Mouse (Mus musculus) CH12.LX (cell line): ENCODE data around the gene Dmxl2. TPM values are rescaled to one million over a fixed set of nuclear protein-coding genes. Genes with fewer than 3 reads are reported as not detected.
A peak's percentile ranks its signal among the peaks of the same experiment; 100 is the strongest.

ENCODE experiments used
- DNase-seq: peaks from one replicate; pipeline ENCODE4 v3.0.0-alpha.2; 2013; ENCODE audit errors: extremely low read depth
- H3K27ac ChIP-seq: 2 replicates; pipeline ENCODE4 v1.5.1; 2012; ENCODE audit warnings: low read depth, mild to moderate bottlenecking, control low read depth, moderate library complexity; ENCODE audit not compliant: insufficient read depth
- H3K27me3 ChIP-seq: replicated peaks from 2 replicates; pipeline ENCODE3; 2012; ENCODE audit warnings: inconsistent platforms
- H3K36me3 ChIP-seq, 2 experiments: replicated peaks in 1 of 2; 2 replicates each; pipeline versions ENCODE3 to v1.6.1; 2012; ENCODE audit warnings: inconsistent platforms in 1 of 2, low read length in 1 of 2, mild to moderate bottlenecking in 1 of 2, mixed read lengths in 1 of 2, moderate library complexity in 1 of 2; ENCODE audit not compliant: control insufficient read depth in 1 of 2, insufficient read depth in 1 of 2
- H3K4me1 ChIP-seq, 2 experiments: 2 replicates each; pipeline ENCODE4 v1.6.1; 2012; ENCODE audit warnings: inconsistent platforms in 1 of 2, moderate library complexity in 1 of 2; ENCODE audit not compliant: insufficient read depth in 2 of 2, control insufficient read depth in 1 of 2
- H3K4me2 ChIP-seq: 2 replicates; pipeline ENCODE4 v1.6.1; 2012; ENCODE audit warnings: low read depth, mild to moderate bottlenecking, control low read depth; ENCODE audit not compliant: poor library complexity, insufficient read depth, severe bottlenecking
- H3K4me3 ChIP-seq, 3 experiments: fragments of 150-350 bp in 1 of 3; sonication (generic) in 1 of 3; replicated peaks in 1 of 3; 2 replicates each; pipeline versions ENCODE3 to v1.5.1; 2011 to 2012; ENCODE audit warnings: low read depth in 2 of 3, low read length in 2 of 3, mild to moderate bottlenecking in 2 of 3, moderate library complexity in 2 of 3, control low read depth in 1 of 3, improper control_type of control experiment in 1 of 3, inconsistent platforms in 1 of 3, mixed read lengths in 1 of 3; ENCODE audit not compliant: poor library complexity in 1 of 3
- H3K79me2 ChIP-seq: replicated peaks from 2 replicates; pipeline ENCODE4 v1.6.1; 2012; ENCODE audit warnings: mild to moderate bottlenecking, moderate library complexity; ENCODE audit not compliant: control insufficient read depth, poor library complexity, insufficient read depth, severe bottlenecking; ENCODE audit errors: extremely low read depth
- H3K9ac ChIP-seq: 2 replicates; pipeline ENCODE4 v1.6.1; 2012; ENCODE audit warnings: low read depth, mild to moderate bottlenecking, control low read depth, moderate library complexity; ENCODE audit not compliant: insufficient read depth
- H3K9me3 ChIP-seq: replicated peaks from 2 replicates; pipeline ENCODE3; 2012; ENCODE audit warnings: low read length, inconsistent platforms, mixed read lengths
- CTCF ChIP-seq, 2 experiments: IDR thresholded peaks in 1 of 2; conservative IDR thresholded peaks in 1 of 2; 2 replicates each; pipeline ENCODE4 v1.5.1; 2011 to 2012; ENCODE audit warnings: low read depth in 2 of 2, low read length in 2 of 2, improper control_type of control experiment in 1 of 2, inconsistent platforms in 1 of 2, mild to moderate bottlenecking in 1 of 2, moderate library complexity in 1 of 2
- IRF4 ChIP-seq: IDR thresholded peaks from 2 replicates; pipeline ENCODE4 v1.6.1; 2014; ENCODE audit warnings: low read depth, mild to moderate bottlenecking, inconsistent platforms, low read length, improper control_type of control experiment
- JUN ChIP-seq: IDR thresholded peaks from 2 replicates; pipeline ENCODE4 v1.6.1; 2011; ENCODE audit warnings: low read depth, mild to moderate bottlenecking, low read length, improper control_type of control experiment, moderate library complexity; ENCODE audit not compliant: insufficient read depth
- MAZ ChIP-seq: IDR thresholded peaks from 2 replicates; pipeline ENCODE4 v1.6.1; 2012; ENCODE audit warnings: low read depth, mild to moderate bottlenecking, inconsistent platforms, low read length, improper control_type of control experiment, moderate library complexity
- MXI1 ChIP-seq: IDR thresholded peaks from 2 replicates; pipeline ENCODE4 v1.6.1; 2011; ENCODE audit warnings: mild to moderate bottlenecking, low read depth, low read length, improper control_type of control experiment
- MYC ChIP-seq: IDR thresholded peaks from 2 replicates; pipeline ENCODE4 v1.6.1; 2011; ENCODE audit warnings: low read depth, mild to moderate bottlenecking, improper control_type of control experiment, low read length
- PAX5 ChIP-seq: IDR thresholded peaks from 2 replicates; pipeline ENCODE4 v1.6.1; 2012; ENCODE audit warnings: low read length, inconsistent platforms, mixed read lengths
- RAD21 ChIP-seq: IDR thresholded peaks from 2 replicates; pipeline ENCODE4 v1.6.1; 2011; ENCODE audit warnings: low read depth, mild to moderate bottlenecking, low read length, improper control_type of control experiment, moderate library complexity
- SMC3 ChIP-seq: IDR thresholded peaks from 2 replicates; pipeline ENCODE4 v1.6.1; 2011; ENCODE audit warnings: low read depth, low read length, improper control_type of control experiment
- TBP ChIP-seq: conservative IDR thresholded peaks from 2 replicates; pipeline ENCODE4 v1.6.1; 2011; ENCODE audit warnings: low read depth, low read length, improper control_type of control experiment
- ZKSCAN1 ChIP-seq: IDR thresholded peaks from 2 replicates; pipeline ENCODE4 v1.6.1; 2012; ENCODE audit warnings: low read depth, inconsistent platforms, low read length, improper control_type of control experiment, borderline replicate concordance
- dilution Hi-C: fragments of 300-500 bp; cut with MboI; formaldehyde crosslinking; loops from 2 replicates; pipeline ENCODE4 v1.14.3; 2020; ENCODE audit warnings: low sequenced_read_pairs; ENCODE audit not compliant: extremely low pct_unique_long_range_greater_than_20kb, extremely low pct_ligation_motif_present
- in situ Hi-C: fragments of 300-500 bp; cut with MboI; formaldehyde crosslinking; loops from 3 replicates; pipeline ENCODE4 v1.14.3; 2019; ENCODE audit warnings: low sequenced_read_pairs, low pct_ligation_motif_present, low pct_unique_long_range_greater_than_20kb, mixed read lengths
- polyA plus RNA-seq: library from polyadenylated mRNA; unstranded; fragments of >175 nt; gene quantifications from 2 replicates; pipeline ENCODE4 v1.2.1, GENCODE M21; 2012; ENCODE audit warnings: low read depth; ENCODE audit not compliant: insufficient read length
- total RNA-seq, 2 experiments: library from RNA; depleted of rRNA; stranded (reverse); fragments of 300-350 nt in 1 of 2; fragments of >200 nt in 1 of 2; gene quantifications; 2 replicates each; pipeline ENCODE4 v1.2.3; 2012 to 2014

Dmxl2 gene
- total and polyA plus RNA-seq, 3 experiments, result 21.8 to 23.7 (median 22.5) TPM

GRCm38 (mm10) chr9:54356756-54357155 lies 144.7 kb downstream of the Dmxl2 start:
- H3K27me3 ChIP-seq, result no peaks in the 10 kb centered on the region
- TF ChIP-seq ZKSCAN1, result no peak
- H3K4me1 ChIP-seq, result no peaks in the 10 kb centered on the region
- no peak overlapping the region for H3K27ac ChIP-seq
- H3K9ac ChIP-seq, result no peak overlapping the region
- H3K36me3 ChIP-seq, result peaks cover 0 to 2% of the 10 kb centered on the region in 2 experiments
- in situ Hi-C loops, result no loop called here
- no peaks in the 10 kb centered on the region for H3K9me3 ChIP-seq
- DNase-seq, result no peak
- dilution Hi-C loops, result no loop called here
- no peak overlapping the region for H3K4me3 ChIP-seq
- no peak overlapping the region for H3K4me2 ChIP-seq
- no peaks in the 10 kb centered on the region for H3K79me2 ChIP-seq

- Histone ChIP-seq H3K4me2 (no peak overlapping the region), H3K36me3 (no peaks in the 10 kb centered on the region), H3K4me3 (no peak overlapping the region), H3K79me2 (no peaks in the 10 kb centered on the region), H3K4me1 (peaks cover 0 to 2% of the 10 kb centered on the region in 2 experiments; a peak in 1 of 4 replicates), H3K9me3 (no peaks in the 10 kb centered on the region), H3K9ac (no peak overlapping the region), H3K27ac (no peak overlapping the region), H3K27me3 (no peaks in the 10 kb centered on the region)
- no peak for DNase-seq
- TF ChIP-seq RAD21, result no peak
- no peak for TF ChIP-seq SMC3
- TF ChIP-seq JUN, result no peak
- no peak for TF ChIP-seq TBP
- TF ChIP-seq PAX5, result no peak
- TF ChIP-seq MXI1, result no peak
- TF ChIP-seq MYC, result no peak
- TF ChIP-seq MAZ, result no peak
- in situ Hi-C loops, result no loop called here
- dilution Hi-C loops, result no loop called here
Measured at GRCm38 (mm10) chr9:54342026-54342425, 159.4 kb downstream of the Dmxl2 start.

GRCm38 (mm10) chr9:54336532-54337144 lies 164.8 kb downstream of the Dmxl2 start:
- Histone ChIP-seq H3K27ac (no peak overlapping the region), H3K9ac (no peak overlapping the region), H3K36me3 (no peaks in the 10 kb centered on the region), H3K79me2 (no peaks in the 10 kb centered on the region)
- DNase-seq, result peak; percentile 45
- TF ChIP-seq TBP (no peak), SMC3 (peak; percentile 80), CTCF (conservative IDR thresholded peaks at IDR 0.05 in 1 of 2, IDR thresholded peaks at IDR 0.05 in 1 of 2; ENCODE audit: low read depth in 2 of 2, low read length in 2 of 2) (peak; percentile 78 to 82), RAD21 (peak; percentile 59), IRF4 (no peak)
- TF ChIP-seq, all 38 proteins: peak for 3
- Histone ChIP-seq H3K4me3 (no peak overlapping the region), H3K27me3 (peaks cover 3% of the 10 kb centered on the region), H3K4me1 (no peaks in the 10 kb centered on the region), H3K4me2 (no peak overlapping the region), H3K9me3 (no peaks in the 10 kb centered on the region)
- in situ Hi-C loops, result loop anchor here (10.0 kb wide), 1 partner anchor 342 kb away; no protein-coding TSS in a partner anchor
- dilution Hi-C loops, result no loop called here
